Mouse (Mus musculus): ENCODE results near the gene Vmn1r19. TPM values are rescaled to one million over a fixed set of nuclear protein-coding genes. Genes with fewer than 3 reads are reported as not detected.
"Not testable (repeated sequence)": the region's sequence is repeated elsewhere in the genome, so short reads cannot be mapped to it uniquely, and the experiment has no call there.

Vmn1r19 gene
- not detected in 2 replicates for polyA plus RNA-seq (2012; ENCODE audit: insufficient read depth, low replicate concordance)

DNA sequence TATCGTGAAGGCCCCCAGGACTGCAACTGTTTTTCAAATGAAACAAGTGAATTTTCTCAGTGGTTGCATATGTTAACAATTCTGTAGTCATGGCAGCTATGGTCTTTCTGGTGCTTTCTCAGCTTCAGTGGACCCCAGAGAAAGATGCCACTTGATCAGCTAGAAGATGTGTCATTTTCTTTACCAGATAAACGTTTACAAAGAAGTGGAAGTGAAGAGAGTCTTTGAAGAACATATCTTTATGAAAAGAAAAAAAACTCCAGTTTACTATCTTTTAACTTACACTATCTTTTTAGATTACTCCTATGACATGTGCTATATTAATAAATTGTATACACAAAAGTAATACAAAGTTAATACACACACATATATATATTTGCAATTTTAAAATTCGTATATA is at the start of gene Vmn1r19:
Vmn1r19 (plus strand) TSS at position 301 of the 400 bp plus-strand sequence.
- not testable (repeated sequence) for H3K9me3 ChIP-seq; H3K4me1 ChIP-seq; H3K4me3 ChIP-seq (replicated peaks); H3K27me3 ChIP-seq (replicated peaks); H3K36me3 ChIP-seq (replicated peaks; ENCODE audit: low read length)

DNA sequence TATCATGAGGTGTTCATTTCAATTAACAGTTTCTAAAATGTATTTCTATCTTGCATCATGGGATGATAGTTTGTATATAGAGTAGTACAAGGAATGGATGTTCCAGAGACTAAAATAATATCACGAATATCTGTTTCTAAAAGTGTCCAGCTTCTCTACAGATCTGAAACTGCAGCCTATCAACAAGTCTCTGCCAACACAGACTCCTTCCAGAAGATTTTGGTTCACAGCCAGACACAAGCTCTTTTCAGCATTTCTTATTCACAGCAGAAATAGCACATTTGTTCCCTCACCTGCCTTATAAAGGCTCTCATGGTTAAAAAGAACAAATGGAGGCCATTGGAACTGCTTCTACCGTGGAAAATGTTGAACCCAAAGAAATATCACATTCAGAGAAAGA is 46.7 kb upstream of the Vmn1r19 start:
- no peaks in the 10 kb centered on the region for H3K27me3 ChIP-seq (replicated peaks)
- no peak overlapping the region for H3K4me3 ChIP-seq (replicated peaks)
- H3K36me3 ChIP-seq (replicated peaks; ENCODE audit: low read length): no peaks in the 10 kb centered on the region
- no peaks in the 10 kb centered on the region for H3K4me1 ChIP-seq
- TF ChIP-seq FLI1 (IDR thresholded peaks at IDR 0.05; ENCODE audit: low read length): no peak
- no peak for TF ChIP-seq GATA1 (IDR thresholded peaks at IDR 0.05; ENCODE audit: borderline replicate concordance, low read length)
- H3K9me3 ChIP-seq: no peaks in the 10 kb centered on the region

- no peaks in the 10 kb centered on the region for H3K27me3 ChIP-seq (replicated peaks)
- TF ChIP-seq FLI1 (IDR thresholded peaks at IDR 0.05; ENCODE audit: low read length) (no peak), GATA1 (IDR thresholded peaks at IDR 0.05; ENCODE audit: borderline replicate concordance, low read length) (no peak)
- H3K9me3 ChIP-seq: no peaks in the 10 kb centered on the region
- H3K36me3 ChIP-seq (replicated peaks; ENCODE audit: low read length): no peaks in the 10 kb centered on the region
- H3K4me1 ChIP-seq: no peaks in the 10 kb centered on the region
- H3K4me3 ChIP-seq (replicated peaks): no peak within 1 kb of the TSS
Observed at GRCm38 (mm10) chr6:57363627-57364026, 40.0 kb upstream of the Vmn1r19 start, which contains the start of gene Vmn1r17. Gene Vmn1r17 (minus strand): TSS chr6:57363727.

- not testable (repeated sequence) for H3K4me1 ChIP-seq; H3K4me3 ChIP-seq (replicated peaks); H3K36me3 ChIP-seq (replicated peaks; ENCODE audit: low read length); H3K9me3 ChIP-seq; H3K27me3 ChIP-seq (replicated peaks)
Observed at GRCm38 (mm10) chr6:57365866-57366265, 37.7 kb upstream of the Vmn1r19 start.

DNA sequence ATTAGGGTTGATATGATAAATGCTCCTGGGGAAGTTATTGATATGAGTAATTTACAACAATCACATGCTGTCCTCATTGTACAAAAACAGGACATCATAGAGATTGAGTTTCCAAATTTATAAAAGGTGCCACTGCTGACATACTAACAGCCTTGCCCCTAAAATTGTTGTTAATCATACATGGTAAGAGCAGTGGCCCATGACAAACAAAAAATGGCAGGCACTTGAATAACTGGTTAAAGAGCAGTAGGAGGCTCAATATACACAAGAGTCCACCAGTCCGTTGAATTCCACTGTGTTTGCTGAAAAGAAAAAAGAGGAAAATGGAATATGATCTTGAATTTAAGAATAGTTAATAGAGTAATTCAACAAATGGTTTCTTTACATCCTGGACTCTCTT is 36.1 kb upstream of the Vmn1r19 start:
- no peak overlapping the region for H3K4me3 ChIP-seq (replicated peaks)
- no peak for TF ChIP-seq GATA1 (IDR thresholded peaks at IDR 0.05; ENCODE audit: borderline replicate concordance, low read length)
- TF ChIP-seq FLI1 (IDR thresholded peaks at IDR 0.05; ENCODE audit: low read length): no peak

GRCm38 (mm10) chr6:57395683-57396082 is 7.9 kb upstream of the Vmn1r19 start, which contains the start of gene Vmn1r18:
Gene Vmn1r18 (minus strand): TSS chr6:57395783.
- H3K36me3 ChIP-seq (replicated peaks; ENCODE audit: low read length): no peaks in the 10 kb centered on the region
- TF ChIP-seq GATA1 (IDR thresholded peaks at IDR 0.05; ENCODE audit: borderline replicate concordance, low read length) (no peak), FLI1 (IDR thresholded peaks at IDR 0.05; ENCODE audit: low read length) (no peak)
- H3K4me1 ChIP-seq: no peaks in the 10 kb centered on the region
- no peaks in the 10 kb centered on the region for H3K27me3 ChIP-seq (replicated peaks)
- no peaks in the 10 kb centered on the region for H3K9me3 ChIP-seq
- H3K4me3 ChIP-seq (replicated peaks): no peak within 1 kb of the TSS

More for the DNA sequence above, 36.1 kb upstream of the Vmn1r19 start:
- H3K9me3 ChIP-seq: no peaks in the 10 kb centered on the region
- no peaks in the 10 kb centered on the region for H3K4me1 ChIP-seq
- no peaks in the 10 kb centered on the region for H3K27me3 ChIP-seq (replicated peaks)
- H3K36me3 ChIP-seq (replicated peaks; ENCODE audit: low read length): no peaks in the 10 kb centered on the region

DNA sequence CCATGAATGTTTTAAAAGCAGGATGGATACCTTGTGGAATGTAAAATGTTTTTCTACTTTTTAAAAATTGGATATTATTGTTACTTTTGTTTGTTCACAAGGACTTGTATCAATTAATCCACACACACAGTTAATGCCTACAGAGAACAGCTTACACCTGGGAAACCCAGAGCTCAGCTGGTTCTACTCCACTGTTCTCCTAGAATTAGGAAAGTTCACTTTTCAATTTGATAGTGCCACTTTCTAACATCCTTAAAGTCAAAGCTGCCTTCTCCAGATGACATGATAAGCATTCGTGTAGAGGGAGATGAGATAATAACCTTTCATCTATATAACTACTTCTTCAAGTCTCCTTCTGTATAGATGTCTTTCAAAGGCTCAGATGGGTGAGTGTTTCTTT is 25.1 kb downstream of the Vmn1r19 start, which contains the start of gene Vmn1r20:
Vmn1r20 (plus strand) TSS at position 301 of the 400 bp plus-strand sequence.
- H3K4me3 ChIP-seq (replicated peaks): no peak within 1 kb of the TSS
- TF ChIP-seq FLI1 (IDR thresholded peaks at IDR 0.05; ENCODE audit: low read length) (no peak), GATA1 (IDR thresholded peaks at IDR 0.05; ENCODE audit: borderline replicate concordance, low read length) (no peak)
- H3K9me3 ChIP-seq: no peaks in the 10 kb centered on the region
- no peaks in the 10 kb centered on the region for H3K36me3 ChIP-seq (replicated peaks; ENCODE audit: low read length)
- no peaks in the 10 kb centered on the region for H3K27me3 ChIP-seq (replicated peaks)
- no peaks in the 10 kb centered on the region for H3K4me1 ChIP-seq

- H3K4me1 ChIP-seq: no peaks in the 10 kb centered on the region
- H3K27me3 ChIP-seq (replicated peaks): no peaks in the 10 kb centered on the region
- TF ChIP-seq FLI1 (IDR thresholded peaks at IDR 0.05; ENCODE audit: low read length) (no peak), GATA1 (IDR thresholded peaks at IDR 0.05; ENCODE audit: borderline replicate concordance, low read length) (no peak)
Observed at GRCm38 (mm10) chr6:57431196-57431595, 27.6 kb downstream of the Vmn1r19 start.

More at GRCm38 (mm10) chr6:57431196-57431595, 27.6 kb downstream of the Vmn1r19 start:
- H3K9me3 ChIP-seq: no peaks in the 10 kb centered on the region
- H3K36me3 ChIP-seq (replicated peaks; ENCODE audit: low read length): no peaks in the 10 kb centered on the region
- H3K4me3 ChIP-seq (replicated peaks): no peak overlapping the region

Other genes with a start within 250 kb of the Vmn1r19 start
- not detected in 2 replicates for gene Vmn1r12, start 246.9 kb upstream of the Vmn1r19 start, polyA plus RNA-seq (2012; ENCODE audit: insufficient read depth, low replicate concordance)
- gene Vmn1r13, start 200.5 kb upstream of the Vmn1r19 start, polyA plus RNA-seq (2012; ENCODE audit: insufficient read depth, low replicate concordance): not detected in 2 replicates
- gene Vmn1r14, start 172.1 kb upstream of the Vmn1r19 start, polyA plus RNA-seq (2012; ENCODE audit: insufficient read depth, low replicate concordance): not detected in 2 replicates
- not detected in 2 replicates for gene Vmn1r15, start 145.8 kb upstream of the Vmn1r19 start, polyA plus RNA-seq (2012; ENCODE audit: insufficient read depth, low replicate concordance)
- gene Vmn1r16, start 74.3 kb upstream of the Vmn1r19 start, polyA plus RNA-seq (2012; ENCODE audit: insufficient read depth, low replicate concordance): not detected in 2 replicates
- gene Vmn1r17, start 40.1 kb upstream of the Vmn1r19 start, polyA plus RNA-seq (2012; ENCODE audit: insufficient read depth, low replicate concordance): not detected in 2 replicates
- not detected in 2 replicates for gene Vmn1r18, start 8.0 kb upstream of the Vmn1r19 start, polyA plus RNA-seq (2012; ENCODE audit: insufficient read depth, low replicate concordance)
- not detected in 2 replicates for gene Vmn1r20, start 25.1 kb downstream of the Vmn1r19 start, polyA plus RNA-seq (2012; ENCODE audit: insufficient read depth, low replicate concordance)
- gene Ppm1k, start 131.7 kb downstream of the Vmn1r19 start, polyA plus RNA-seq (2012; ENCODE audit: insufficient read depth, low replicate concordance): 0.08 TPM in 1 of 2 replicates, not detected in the other
- gene Herc6, start 177.2 kb downstream of the Vmn1r19 start, polyA plus RNA-seq (2012; ENCODE audit: insufficient read depth, low replicate concordance): 3.4 and 3.9 TPM in 2 replicates